Mouse (Mus musculus) heart, postnatal 0 days (tissue): ENCODE measurements around the gene Elfn2. TPM values are rescaled to one million over a fixed set of nuclear protein-coding genes. Genes with fewer than 3 reads are reported as not detected.

Source experiments
- ATAC-seq: fragments of 200-750 bp; cut with Nextera tagmentation; 2 replicates; pipeline ENCODE4 v1.8.0; 2017; ENCODE audit warnings: low read depth, moderate number of reproducible peaks, moderate library complexity; ENCODE audit not compliant: insufficient read depth
- DNase-seq: peaks from one replicate; pipeline ENCODE4 v3.0.0-alpha.2; 2016; ENCODE audit warnings: low spot score
- H3K27ac ChIP-seq: fragments of 300-500 bp; sonication (generic); 2 replicates; pipeline ENCODE4 v1.5.1; 2014; ENCODE audit warnings: low read depth, mild to moderate bottlenecking
- H3K27me3 ChIP-seq: fragments of 300-500 bp; sonication (generic); 2 replicates; pipeline ENCODE4 v1.6.1; 2014; ENCODE audit warnings: low read length, mixed read lengths; ENCODE audit not compliant: control insufficient read depth, insufficient read depth
- H3K36me3 ChIP-seq: fragments of 300-500 bp; sonication (generic); replicated peaks from 2 replicates; pipeline ENCODE4 v1.6.1; 2014; ENCODE audit warnings: low read length, mixed read lengths; ENCODE audit not compliant: control insufficient read depth, insufficient read depth
- H3K4me1 ChIP-seq: fragments of 300-500 bp; sonication (generic); 2 replicates; pipeline ENCODE4 v1.6.1; 2014; ENCODE audit warnings: antibody characterized with exemption; ENCODE audit not compliant: control insufficient read depth, insufficient read depth
- H3K4me2 ChIP-seq: fragments of 300-500 bp; sonication (generic); 2 replicates; pipeline ENCODE4 v1.6.1; 2014; ENCODE audit warnings: low read depth, mild to moderate bottlenecking, low read length, moderate library complexity
- H3K4me3 ChIP-seq: fragments of 300-500 bp; sonication (generic); 2 replicates; pipeline ENCODE4 v1.5.1; 2014; ENCODE audit warnings: low read depth, low read length
- H3K9ac ChIP-seq: fragments of 300-500 bp; sonication (generic); replicated peaks from 2 replicates; pipeline ENCODE4 v1.6.1; 2014; ENCODE audit warnings: low read depth, low read length, mixed read lengths
- H3K9me3 ChIP-seq: fragments of 300-500 bp; sonication (generic); replicated peaks from 2 replicates; pipeline ENCODE4 v1.6.1; 2016; ENCODE audit warnings: low read length; ENCODE audit not compliant: control insufficient read depth
- CTCF ChIP-seq: IDR thresholded peaks from 2 replicates; pipeline ENCODE4 v1.5.1; 2016; ENCODE audit warnings: antibody characterized with exemption, control low read depth, low read depth
- EP300 ChIP-seq: IDR thresholded peaks from 2 replicates; pipeline ENCODE4 v1.6.1; 2016; ENCODE audit warnings: antibody characterized with exemption, low read depth
- WGBS: fragments of 180-500 bp; shearing (Covaris S2); extraction: QIAGEN DNeasy Blood & Tissue Kit; methylation state at CpG from one replicate; pipeline ENCODE4 v1.1.7; 2014; 5-methylcytosine and 5-hydroxymethylcytosine counted together
- polyA plus RNA-seq: library from polyadenylated mRNA; unstranded; fragments of >200 nt; fragmentation: Nextera tagmentation; extraction: Ambion mirVana; gene quantifications from 2 replicates; pipeline ENCODE4 v1.2.1, GENCODE M21; 2015
- total RNA-seq: library from RNA; depleted of rRNA; stranded (reverse); fragments of >200 nt; gene quantifications from 2 replicates; pipeline ENCODE4 v1.2.3, GENCODE M21; 2014; ENCODE audit warnings: low replicate concordance

Gene Elfn2
- total and polyA plus RNA-seq, 2 experiments from 2014 or later: 0.11 to 0.19 TPM

DNA sequence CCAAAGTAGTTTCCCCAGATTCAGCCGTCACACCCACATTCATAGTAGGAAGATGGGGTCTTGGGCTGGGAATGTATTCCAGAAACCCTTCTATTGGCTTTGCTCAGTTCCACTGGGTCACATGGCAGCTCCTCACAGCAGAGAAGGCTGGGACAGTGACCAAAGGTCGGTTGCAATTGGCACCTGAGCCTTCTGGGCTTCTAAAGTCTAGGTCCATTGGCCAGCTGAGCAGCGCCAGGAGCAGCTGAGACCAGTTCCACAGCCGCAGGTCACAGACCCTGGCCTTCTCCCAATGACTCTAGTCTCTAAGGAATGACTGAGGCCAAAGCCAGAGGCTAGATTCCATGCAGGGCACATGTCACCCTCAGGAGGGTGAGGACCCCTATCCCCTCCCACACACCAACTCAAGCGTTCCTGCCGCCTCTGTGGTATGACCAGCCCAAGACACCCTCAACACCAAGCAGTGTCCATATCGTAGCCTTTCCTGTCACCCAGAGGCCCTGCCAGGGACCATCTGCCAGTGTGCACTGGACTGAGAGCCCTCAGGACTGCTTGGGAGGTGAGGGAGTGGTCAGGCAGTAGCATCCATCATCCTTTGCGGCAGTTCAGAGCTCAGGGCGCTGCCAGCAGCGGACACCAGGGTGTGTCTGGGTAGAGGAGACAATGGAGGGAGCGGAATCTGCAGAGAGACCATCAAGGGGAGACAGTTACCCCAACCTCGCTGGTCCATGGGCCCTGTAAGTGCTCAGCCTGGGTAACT is 37.6 kb upstream of the Elfn2 start:
- no peak overlapping the region for H3K4me2 ChIP-seq
- WGBS: 76% methylated on average over 12 of the region's 12 CpGs
- no peak overlapping the region for H3K27ac ChIP-seq
- 0 out of 2 replicates have a peak, but pooled peaks cover 11% of the 10 kb centered on the region for H3K27me3 ChIP-seq
- ATAC-seq (no peak), DNase-seq (no peak)
- TF ChIP-seq EP300: no peak
- no peak for TF ChIP-seq CTCF
- H3K4me3 ChIP-seq: no peak overlapping the region
- H3K9me3 ChIP-seq: no peaks in the 10 kb centered on the region
- no peaks in the 10 kb centered on the region for H3K36me3 ChIP-seq
- no peak overlapping the region for H3K9ac ChIP-seq
- no peaks in the 10 kb centered on the region for H3K4me1 ChIP-seq

DNA sequence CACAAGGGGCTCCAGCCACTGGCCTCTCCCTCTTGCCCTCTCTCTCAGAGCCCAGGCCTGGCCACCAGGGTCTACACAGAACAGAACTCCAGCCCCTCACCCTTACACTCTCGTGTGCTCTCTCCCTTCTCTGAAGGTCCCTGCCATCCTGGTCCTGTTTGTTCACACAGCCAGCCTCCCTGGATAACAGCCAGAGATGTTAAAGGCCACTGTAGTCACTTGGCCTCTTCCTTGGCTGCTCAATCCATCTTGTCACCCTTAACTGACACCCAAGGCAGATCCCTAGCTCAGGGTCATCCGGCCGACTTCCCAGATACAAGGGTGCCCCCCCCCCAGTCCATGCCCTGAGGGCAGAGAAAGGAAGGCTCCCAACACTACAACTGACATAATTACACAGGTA is 36.7 kb upstream of the Elfn2 start:
- no peaks in the 10 kb centered on the region for H3K9me3 ChIP-seq
- ATAC-seq (no peak), DNase-seq (no peak)
- 56% methylated on average over 3 of the region's 3 CpGs for WGBS
- no peaks in the 10 kb centered on the region for H3K4me1 ChIP-seq
- no peak overlapping the region for H3K4me3 ChIP-seq
- no peaks in the 10 kb centered on the region for H3K36me3 ChIP-seq
- H3K27ac ChIP-seq: no peak overlapping the region
- TF ChIP-seq CTCF (no peak), EP300 (no peak)
- no peak overlapping the region for H3K9ac ChIP-seq
- H3K4me2 ChIP-seq: no peak overlapping the region
- 0 out of 2 replicates have a peak, but pooled peaks cover 8% of the 10 kb centered on the region for H3K27me3 ChIP-seq

DNA sequence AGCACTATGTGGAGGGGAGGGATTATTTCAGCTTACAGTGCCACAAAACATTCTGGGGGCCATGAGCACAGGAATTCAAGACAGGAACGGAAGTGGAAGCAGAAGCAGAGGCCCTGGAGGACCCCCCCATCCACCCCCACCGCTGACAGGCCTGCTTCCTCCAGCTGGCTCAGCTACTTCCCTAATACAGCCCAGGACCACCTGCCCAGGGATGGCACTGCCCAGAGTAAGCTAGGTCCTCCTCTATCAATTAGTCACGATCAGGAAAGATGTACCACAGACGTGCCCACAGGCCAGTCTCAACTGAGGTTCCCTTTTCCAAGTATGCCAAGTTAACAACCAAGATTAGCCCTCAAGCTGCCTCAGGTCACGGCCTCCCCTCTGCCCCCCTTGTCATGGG is 35.6 kb upstream of the Elfn2 start:
- no peak for ATAC-seq
- Histone ChIP-seq H3K36me3 (no peaks in the 10 kb centered on the region), H3K9ac (no peak overlapping the region), H3K4me2 (no peak overlapping the region), H3K27ac (no peak overlapping the region), H3K9me3 (no peaks in the 10 kb centered on the region), H3K4me1 (no peaks in the 10 kb centered on the region), H3K27me3 (0 out of 2 replicates have a peak, but pooled peaks cover 7% of the 10 kb centered on the region), H3K4me3 (no peak overlapping the region)
- DNase-seq: no peak
- TF ChIP-seq EP300 (no peak), CTCF (no peak)
- WGBS: 53% methylated on average over 5 of the region's 5 CpGs

DNA sequence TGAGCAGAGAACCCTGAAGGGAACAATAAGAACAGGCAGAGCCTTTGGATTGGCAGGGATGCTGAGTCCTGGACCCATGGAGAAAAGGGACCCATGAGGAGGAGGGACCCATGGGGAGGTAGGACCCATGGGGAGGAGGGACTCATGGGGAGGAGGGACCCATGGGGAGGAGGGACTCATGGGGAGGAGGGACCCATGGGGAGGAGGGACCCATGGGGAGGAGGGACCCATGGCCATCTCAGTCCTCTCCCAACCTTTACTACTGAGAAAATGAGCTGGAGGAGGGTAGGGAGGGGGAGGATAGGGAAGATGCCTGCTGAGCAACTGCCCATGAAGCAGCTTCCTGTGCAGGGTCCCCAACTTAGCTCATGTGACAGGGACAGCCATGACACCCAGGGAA is 34.4 kb upstream of the Elfn2 start:
- H3K4me2 ChIP-seq: no peak overlapping the region
- no peaks in the 10 kb centered on the region for H3K4me1 ChIP-seq
- no peak overlapping the region for H3K4me3 ChIP-seq
- no peak overlapping the region for H3K27ac ChIP-seq
- TF ChIP-seq CTCF: no peak
- TF ChIP-seq EP300: no peak
- 0 out of 2 replicates have a peak, but pooled peaks cover 4% of the 10 kb centered on the region for H3K27me3 ChIP-seq
- no peaks in the 10 kb centered on the region for H3K9me3 ChIP-seq
- ATAC-seq (no peak), DNase-seq (no peak)
- H3K36me3 ChIP-seq: no peaks in the 10 kb centered on the region
- no peak overlapping the region for H3K9ac ChIP-seq

DNA sequence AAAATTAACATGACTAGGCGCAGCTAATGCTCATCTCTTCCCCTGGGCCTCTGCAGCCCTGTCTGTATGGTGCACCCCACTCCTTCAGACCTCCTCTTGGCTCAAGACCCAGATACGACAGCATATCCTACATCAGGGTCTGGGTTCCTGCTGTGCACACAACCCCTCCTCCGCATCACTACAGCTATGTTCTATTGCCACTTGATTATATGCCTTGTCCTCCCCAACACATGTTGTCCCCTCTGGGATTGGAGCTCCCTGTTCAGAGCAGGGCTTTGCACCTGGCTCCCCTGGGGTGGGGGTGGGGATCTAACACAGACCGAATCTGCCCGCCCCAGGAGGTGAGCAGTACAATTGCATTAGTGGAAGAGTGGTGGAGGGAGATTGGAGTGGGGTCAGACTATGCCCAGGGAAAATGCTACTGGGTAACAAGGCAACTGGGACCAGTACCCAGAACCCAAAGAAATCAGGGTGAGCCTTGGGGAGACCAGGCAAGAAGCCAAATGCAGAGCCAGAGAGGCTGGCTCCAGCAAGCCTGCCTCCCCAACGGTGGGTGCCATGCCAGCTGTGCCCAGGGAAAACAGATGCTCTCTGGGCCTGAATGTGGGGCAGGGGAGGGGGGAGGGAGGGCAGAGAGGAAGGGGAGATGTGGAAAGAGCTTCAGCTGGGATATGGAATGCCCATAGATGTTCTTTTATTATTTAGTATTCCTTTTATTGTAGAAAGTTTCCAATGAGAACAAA is 32.2 kb upstream of the Elfn2 start:
- 56% methylated on average over 6 of the region's 6 CpGs for WGBS
- no peak overlapping the region for H3K4me3 ChIP-seq
- TF ChIP-seq CTCF: no peak
- TF ChIP-seq EP300: no peak
- H3K36me3 ChIP-seq: no peaks in the 10 kb centered on the region
- H3K9ac ChIP-seq: no peak overlapping the region
- ATAC-seq (no peak), DNase-seq (no peak)
- 0 out of 2 replicates have a peak, but pooled peaks cover 4% of the 10 kb centered on the region for H3K27me3 ChIP-seq
- no peaks in the 10 kb centered on the region for H3K9me3 ChIP-seq
- no peaks in the 10 kb centered on the region for H3K4me1 ChIP-seq
- H3K4me2 ChIP-seq: no peak overlapping the region
- H3K27ac ChIP-seq: no peak overlapping the region
